Mouse (Mus musculus): ENCODE results near the gene Lingo1.

DNA sequence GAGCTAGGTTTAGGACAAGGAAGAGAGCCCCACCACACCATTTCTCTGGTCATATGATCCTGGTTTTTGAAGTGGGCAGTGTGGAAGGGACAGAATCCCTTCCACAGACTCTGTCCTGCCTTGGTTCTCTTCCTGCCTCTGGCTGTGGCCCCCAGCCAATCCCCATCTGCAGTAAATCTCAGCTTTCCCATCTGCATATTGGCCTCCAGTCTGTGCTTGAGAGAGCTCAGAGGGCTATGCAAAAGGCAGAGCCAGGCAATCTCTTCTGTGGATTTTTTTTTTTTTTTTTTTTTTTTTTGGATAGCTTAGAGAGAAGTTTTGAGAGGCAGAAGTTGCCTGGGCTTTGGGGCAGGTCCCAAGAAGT, 190.8 kb downstream of the Lingo1 start:
- no peak for TF ChIP-seq GATA1 (IDR thresholded peaks at IDR 0.05; ENCODE audit: low read length)
- no peak for TF ChIP-seq TAL1 (IDR thresholded peaks at IDR 0.05; ENCODE audit: low read length)

Measured in erythroblast, embryonic 14.5 days (primary cell).